In the genomic region with DNA sequence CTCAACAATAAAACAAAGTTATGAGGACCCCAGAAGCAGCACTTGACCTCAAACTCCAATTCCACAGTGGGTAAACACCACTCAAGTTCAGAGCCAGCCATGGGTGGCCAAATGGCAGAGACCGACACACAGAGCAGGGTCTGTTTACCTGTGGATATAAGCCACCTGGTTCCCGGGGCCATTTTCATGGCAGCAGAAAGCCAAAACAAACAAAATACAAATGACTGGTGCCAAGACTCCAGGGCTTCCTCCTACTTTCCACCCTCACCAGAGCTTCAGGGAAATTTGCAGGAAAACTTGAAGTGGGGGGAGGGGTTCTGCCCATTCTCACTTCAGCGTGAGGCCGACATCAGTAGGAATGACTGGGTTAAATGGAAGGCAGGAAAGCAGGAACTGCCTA, we compare ENCODE assay signal across 13 mouse cellular contexts.
DNase-seq lines count a peak whose midpoint lies in the region; ATAC-seq and TF ChIP-seq lines count a peak whose summit lies in the region.
"Had no signal": no experiment of that assay in that cellular context is flagged by ENCODE, and none has a peak within 500 bp of the region (broad histone marks: within the 10 kb centered on the region; RNA-seq: fewer than 3 reads in every experiment).

No protein-coding gene starts in this region.

- H3K4me3 ChIP-seq in heart, embryonic 12.5 days, result no peak overlapping the region
- no peak overlapping the region for H3K4me3 ChIP-seq in liver, embryonic 12.5 days
- no peak overlapping the region for H3K4me3 ChIP-seq in liver, embryonic 11.5 days (ENCODE audit: low read depth, low read length)
- no peak overlapping the region for H3K4me3 ChIP-seq in stomach, embryonic 14.5 days (ENCODE audit: low read depth, low read length)
- H3K4me3 ChIP-seq in midbrain, postnatal 0 days (ENCODE audit: low read depth, low read length), result no peak overlapping the region
- H3K4me3 ChIP-seq: midbrain, embryonic 12.5 days had no signal

- H3K9ac ChIP-seq in heart, embryonic 12.5 days, result no peak overlapping the region
- no peak overlapping the region for H3K9ac ChIP-seq in liver, embryonic 12.5 days
- H3K9ac ChIP-seq in liver, embryonic 11.5 days (ENCODE audit: low read depth, low read length), result no peak overlapping the region
- no peak overlapping the region for H3K9ac ChIP-seq in stomach, embryonic 14.5 days (replicated peaks; ENCODE audit: low read depth, low read length)
- H3K9ac ChIP-seq in midbrain, postnatal 0 days (replicated peaks; ENCODE audit: low read length, poor library complexity, severe bottlenecking), result no peak overlapping the region
- H3K9ac ChIP-seq: embryonic facial prominence, embryonic 13.5 days; midbrain, embryonic 12.5 days; stomach, embryonic 15.5 days had no signal

- WGBS in heart, embryonic 12.5 days, result 69% methylated on average over 4 of the region's 4 CpGs
- 74% methylated on average over 4 of the region's 4 CpGs for WGBS in liver, embryonic 12.5 days (ENCODE audit: insufficient replicate concordance)
- WGBS in liver, embryonic 11.5 days, result 80% methylated on average over 4 of the region's 4 CpGs
- 52% methylated on average over 4 of the region's 4 CpGs for WGBS in stomach, embryonic 14.5 days
- 93% methylated on average over 4 of the region's 4 CpGs for WGBS in midbrain, postnatal 0 days

- peaks cover 24% of the 10 kb centered on the region; the same call in 1 of the 2 replicates for H3K4me1 ChIP-seq in heart, embryonic 12.5 days (replicated peaks)
- peaks cover 42% of the 10 kb centered on the region for H3K4me1 ChIP-seq in liver, embryonic 12.5 days
- H3K4me1 ChIP-seq in liver, embryonic 11.5 days (replicated peaks; ENCODE audit: control insufficient read depth, insufficient read depth, low read length), result peaks cover 15% of the 10 kb centered on the region
- peaks cover 8% of the 10 kb centered on the region; the same call in 1 of the 2 replicates for H3K4me1 ChIP-seq in stomach, embryonic 14.5 days (ENCODE audit: control insufficient read depth, insufficient read depth, low read length)
- no peaks in the 10 kb centered on the region for H3K4me1 ChIP-seq in midbrain, postnatal 0 days (ENCODE audit: insufficient read depth, low read length)

- peaks cover 14% of the 10 kb centered on the region; the same call in 1 of the 2 replicates for H3K36me3 ChIP-seq in heart, embryonic 12.5 days
- no peaks in the 10 kb centered on the region for H3K36me3 ChIP-seq in liver, embryonic 12.5 days
- H3K36me3 ChIP-seq in liver, embryonic 11.5 days (ENCODE audit: control insufficient read depth, insufficient read depth, low read length), result no peaks in the 10 kb centered on the region; the same call in 1 of the 2 replicates
- peaks cover 6% of the 10 kb centered on the region; the same call in 1 of the 2 replicates for H3K36me3 ChIP-seq in stomach, embryonic 14.5 days (ENCODE audit: control insufficient read depth, insufficient read depth, low read length)
- H3K36me3 ChIP-seq in midbrain, postnatal 0 days (ENCODE audit: insufficient read depth, low read length), result no peaks in the 10 kb centered on the region
- H3K36me3 ChIP-seq: midbrain, embryonic 12.5 days; stomach, embryonic 15.5 days had no signal

- no peak for ATAC-seq in heart, embryonic 12.5 days (ENCODE audit: insufficient number of reproducible peaks, low FRiP score)
- ATAC-seq in liver, embryonic 12.5 days, result no peak
- no peak for ATAC-seq in liver, embryonic 11.5 days (replicated peaks; ENCODE audit: low FRiP score)
- ATAC-seq in stomach, embryonic 14.5 days (ENCODE audit: insufficient number of reproducible peaks, insufficient read depth, low FRiP score, low read depth), result no peak
- ATAC-seq in midbrain, postnatal 0 days (ENCODE audit: low FRiP score), result no peak

- no peaks in the 10 kb centered on the region for H3K27me3 ChIP-seq in heart, embryonic 12.5 days (replicated peaks)
- H3K27me3 ChIP-seq in liver, embryonic 12.5 days (replicated peaks), result no peaks in the 10 kb centered on the region
- no peaks in the 10 kb centered on the region for H3K27me3 ChIP-seq in liver, embryonic 11.5 days (replicated peaks; ENCODE audit: control insufficient read depth, insufficient read depth, low read length)
- no peaks in the 10 kb centered on the region for H3K27me3 ChIP-seq in stomach, embryonic 14.5 days (ENCODE audit: control insufficient read depth, insufficient read depth, low read length)
- no peaks in the 10 kb centered on the region for H3K27me3 ChIP-seq in midbrain, postnatal 0 days (ENCODE audit: insufficient read depth, low read length)
- H3K27me3 ChIP-seq: embryonic facial prominence, embryonic 13.5 days; midbrain, embryonic 12.5 days; stomach, embryonic 15.5 days had no signal

- no peak overlapping the region for H3K27ac ChIP-seq in heart, embryonic 12.5 days (ENCODE audit: poor library complexity, severe bottlenecking)
- H3K27ac ChIP-seq in liver, embryonic 12.5 days, result no peak overlapping the region
- no peak overlapping the region for H3K27ac ChIP-seq in liver, embryonic 11.5 days (ENCODE audit: low read depth, low read length)
- H3K27ac ChIP-seq in stomach, embryonic 14.5 days (ENCODE audit: low read length), result no peak overlapping the region
- no peak overlapping the region for H3K27ac ChIP-seq in midbrain, postnatal 0 days (ENCODE audit: low read depth, low read length)
- H3K27ac ChIP-seq: embryonic facial prominence, embryonic 13.5 days; midbrain, embryonic 12.5 days; stomach, embryonic 15.5 days had no signal

- DNase-seq in heart, postnatal 4 days, result no peak
- no peak for DNase-seq in liver, embryonic 11.5 days (ENCODE audit: low spot score)
- peak; percentile 21 to 48 for DNase-seq in kidney, postnatal 25 days
- no peak for DNase-seq in embryo, embryonic 9.5 days (ENCODE audit: extremely low spot score)
- DNase-seq in midbrain, postnatal 0 days (ENCODE audit: low spot score), result no peak
- DNase-seq: cerebellum, adult 9-11 months; heart, postnatal 36 days had no signal

- no peak for TF ChIP-seq CTCF in midbrain, postnatal 0 days (IDR thresholded peaks at IDR 0.05)

- no peaks in the 10 kb centered on the region; the same call in 1 of the 2 replicates for H3K9me3 ChIP-seq in heart, embryonic 12.5 days (replicated peaks)
- no peaks in the 10 kb centered on the region for H3K9me3 ChIP-seq in liver, embryonic 12.5 days (replicated peaks)
- no peaks in the 10 kb centered on the region for H3K9me3 ChIP-seq in liver, embryonic 11.5 days (ENCODE audit: control insufficient read depth, low read length)
- H3K9me3 ChIP-seq in stomach, embryonic 14.5 days (ENCODE audit: control insufficient read depth, low read depth, low read length), result peaks cover 4% of the 10 kb centered on the region; the same call in 1 of the 2 replicates
- H3K9me3 ChIP-seq in midbrain, postnatal 0 days (ENCODE audit: low read length), result no peaks in the 10 kb centered on the region
- H3K9me3 ChIP-seq: stomach, embryonic 15.5 days had no signal

- peak overlapping the region; percentile 88; the same call in 1 of the 2 replicates for H3K4me2 ChIP-seq in heart, embryonic 12.5 days
- H3K4me2 ChIP-seq in liver, embryonic 12.5 days, result peak overlapping the region; percentile 99; the same call in 1 of the 2 replicates
- H3K4me2 ChIP-seq in liver, embryonic 11.5 days, result no peak overlapping the region; the same call in 1 of the 2 replicates
- 0 out of 2 replicates have a peak overlapping the region, but pooled peaks have one; percentile 4 for H3K4me2 ChIP-seq in stomach, embryonic 14.5 days (replicated peaks; ENCODE audit: low read depth, low read length)
- no peak overlapping the region for H3K4me2 ChIP-seq in midbrain, postnatal 0 days (ENCODE audit: low read depth, low read length, poor library complexity, severe bottlenecking)
- H3K4me2 ChIP-seq: midbrain, embryonic 12.5 days had no signal

Comparison
In these comparisons a context has a peak if more than half of its experiments do, and no peak if none do; other contexts are left out.
1. H3K4me2 ChIP-seq: peak in heart, embryonic 12.5 days (single experiment), liver, embryonic 12.5 days (single experiment) and stomach, embryonic 14.5 days (single experiment); none in liver, embryonic 11.5 days (single experiment) and midbrain, postnatal 0 days (single experiment).
2. DNase-seq: peak in kidney, postnatal 25 days (2 of 2); none in heart, postnatal 4 days (single experiment), liver, embryonic 11.5 days (single experiment), embryo, embryonic 9.5 days (single experiment) and midbrain, postnatal 0 days (single experiment).